Mouse (Mus musculus) heart, adult 2 months (tissue): ENCODE data around the gene Mcm7.

ENCODE experiments used
- CTCF ChIP-seq: fragments of 200-600 bp; IDR thresholded peaks from 2 replicates; pipeline ENCODE4 v1.8.1; 2022; ENCODE audit warnings: antibody characterized with exemption, mild to moderate bottlenecking, moderate library complexity
- EP300 ChIP-seq: fragments of 200-500 bp; IDR thresholded peaks from 2 replicates; pipeline ENCODE4 v1.6.1; 2011; ENCODE audit warnings: low read depth, low read length, control low read depth; ENCODE audit not compliant: insufficient read depth
- POLR2A ChIP-seq: fragments of 200-500 bp; IDR thresholded peaks from 2 replicates; pipeline ENCODE4 v1.6.1; 2011; ENCODE audit warnings: mild to moderate bottlenecking, low read depth, low read length, control low read depth; ENCODE audit not compliant: insufficient read depth

DNA sequence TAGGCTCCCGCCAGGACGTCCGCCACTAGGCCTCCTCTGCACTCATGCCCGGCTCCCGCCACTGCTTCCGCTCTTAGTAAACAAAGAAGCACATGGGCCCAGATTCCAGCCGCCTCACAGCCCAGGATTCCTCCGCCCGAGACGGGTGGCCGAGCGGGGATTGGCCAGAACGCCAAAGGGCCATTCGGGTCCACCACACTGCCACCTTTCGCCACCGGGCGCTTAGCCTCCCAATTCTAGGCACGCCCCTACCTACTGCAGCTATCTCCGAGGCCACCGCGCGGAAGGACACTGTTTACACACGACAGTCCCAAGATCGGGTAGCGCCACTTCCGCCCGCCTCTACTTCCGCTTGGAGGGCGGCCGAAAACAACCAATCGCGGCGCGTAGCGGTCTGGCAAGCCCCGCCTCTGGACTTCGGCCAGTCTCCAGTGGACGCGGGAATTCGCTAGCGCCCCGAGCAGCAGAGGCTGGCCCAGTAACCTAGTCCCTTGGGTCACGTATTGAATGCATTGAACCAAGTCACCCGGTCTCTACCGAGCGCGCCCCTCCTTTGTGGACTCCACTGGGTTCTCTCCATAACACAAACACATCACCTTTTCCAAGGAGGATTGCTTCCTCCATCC lies 1.2 kb downstream of the Mcm7 start:
- TF ChIP-seq POLR2A (peak; percentile 67), EP300 (peak; percentile 67; the same call in 1 of the 2 replicates), CTCF (peak; percentile 35)
